Comparison of ENCODE assay signal across 11 mouse cellular contexts in genomic region chr5:113135513-113135912, GRCm38 (mm10). TPM values are rescaled to one million over a fixed set of nuclear protein-coding genes. Genes with fewer than 3 reads are reported as not detected.
DNase-seq lines count a peak whose midpoint lies in the region; ATAC-seq and TF ChIP-seq lines count a peak whose summit lies in the region.
"Had no signal": no experiment of that assay in that cellular context is flagged by ENCODE, and none has a peak within 500 bp of the region (broad histone marks: within the 10 kb centered on the region; RNA-seq: fewer than 3 reads in every experiment).

No protein-coding gene starts in this region.

- H3K27me3 ChIP-seq in limb, embryonic 12.5 days: peaks cover 48% of the 10 kb centered on the region
- H3K27me3 ChIP-seq in limb, embryonic 10.5 days (ENCODE audit: low read depth, poor library complexity, severe bottlenecking): peaks cover 53% of the 10 kb centered on the region
- H3K27me3 ChIP-seq in forebrain, embryonic 11.5 days (ENCODE audit: control insufficient read depth, insufficient read depth, low read length): peaks cover 11% of the 10 kb centered on the region
- H3K27me3 ChIP-seq in heart, postnatal 0 days (ENCODE audit: control insufficient read depth, insufficient read depth, low read length): no peaks in the 10 kb centered on the region
- H3K27me3 ChIP-seq in midbrain, embryonic 16.5 days (ENCODE audit: control insufficient read depth, insufficient read depth, low read depth, low read length): no peaks in the 10 kb centered on the region

- peak overlapping the region; percentile 13; the same call in 1 of the 2 replicates for H3K4me3 ChIP-seq in limb, embryonic 12.5 days (replicated peaks)
- no peak overlapping the region for H3K4me3 ChIP-seq in limb, embryonic 10.5 days
- no peak overlapping the region for H3K4me3 ChIP-seq in forebrain, embryonic 11.5 days (ENCODE audit: low read depth, low read length)
- H3K4me3 ChIP-seq in heart, postnatal 0 days (ENCODE audit: low read depth, low read length): peak overlapping the region; percentile 62
- no peak overlapping the region for H3K4me3 ChIP-seq in midbrain, embryonic 16.5 days (ENCODE audit: low read depth, low read length)

- DNase-seq in limb, embryonic 10.5 days (ENCODE audit: low spot score): no peak
- no peak for DNase-seq in forebrain, embryonic 11.5 days (ENCODE audit: low spot score)
- peak; percentile 58 for DNase-seq in heart, postnatal 0 days (ENCODE audit: low spot score)
- no peak for DNase-seq in left cerebral cortex, postnatal 4 days
- DNase-seq in left cerebral cortex, postnatal 36 days (ENCODE audit: low spot score in 2 of 2): no peak
- DNase-seq in cerebellum, postnatal 4 days (ENCODE audit: low spot score in 2 of 2): no peak
- DNase-seq: adrenal gland, adult 8-10 months; right cerebral cortex, postnatal 14 days had no signal

- no peak overlapping the region for H3K9ac ChIP-seq in limb, embryonic 12.5 days (replicated peaks)
- peak overlapping the region; percentile 32; the same call in 1 of the 2 replicates for H3K9ac ChIP-seq in forebrain, embryonic 11.5 days (ENCODE audit: low read length)
- H3K9ac ChIP-seq in heart, postnatal 0 days (replicated peaks; ENCODE audit: low read depth, low read length): peak overlapping the region; percentile 75
- peak overlapping the region; percentile 22; the same call in 1 of the 2 replicates for H3K9ac ChIP-seq in midbrain, embryonic 16.5 days (ENCODE audit: low read depth, low read length)

- TF ChIP-seq EP300 in heart, postnatal 0 days (IDR thresholded peaks at IDR 0.05; ENCODE audit: low read depth): no peak

- intact Hi-C loops in left cerebral cortex, postnatal 4 days (cut with DNase I): no loop called here
- intact Hi-C loops in left cerebral cortex, postnatal 36 days (cut with DNase I): no loop called here

- 37% methylated on average over 10 of the region's 10 CpGs for WGBS in limb, embryonic 12.5 days
- 41% methylated on average over 10 of the region's 10 CpGs for WGBS in limb, embryonic 10.5 days
- 38% methylated on average over 10 of the region's 10 CpGs for WGBS in forebrain, embryonic 11.5 days
- 12% methylated on average over 10 of the region's 10 CpGs for WGBS in heart, postnatal 0 days
- 34% methylated on average over 10 of the region's 10 CpGs for WGBS in midbrain, embryonic 16.5 days

- peaks cover 42% of the 10 kb centered on the region for H3K4me1 ChIP-seq in limb, embryonic 12.5 days (replicated peaks)
- peaks cover 44% of the 10 kb centered on the region for H3K4me1 ChIP-seq in limb, embryonic 10.5 days
- peaks cover 30% of the 10 kb centered on the region for H3K4me1 ChIP-seq in forebrain, embryonic 11.5 days (replicated peaks; ENCODE audit: control insufficient read depth, insufficient read depth, low read length)
- H3K4me1 ChIP-seq in heart, postnatal 0 days (ENCODE audit: control insufficient read depth, insufficient read depth): peaks cover 38% of the 10 kb centered on the region
- peaks cover 10% of the 10 kb centered on the region; the same call in 1 of the 2 replicates for H3K4me1 ChIP-seq in midbrain, embryonic 16.5 days (ENCODE audit: control insufficient read depth, insufficient read depth, low read length)

- peaks cover 2% of the 10 kb centered on the region; the same call in 1 of the 2 replicates for H3K9me3 ChIP-seq in limb, embryonic 12.5 days
- no peaks in the 10 kb centered on the region for H3K9me3 ChIP-seq in limb, embryonic 10.5 days (replicated peaks)
- no peaks in the 10 kb centered on the region for H3K9me3 ChIP-seq in forebrain, embryonic 11.5 days (ENCODE audit: control insufficient read depth, low read length)
- H3K9me3 ChIP-seq in heart, postnatal 0 days (replicated peaks; ENCODE audit: control insufficient read depth, low read length): 0 out of 2 replicates have a peak, but pooled peaks cover 2% of the 10 kb centered on the region
- no peaks in the 10 kb centered on the region for H3K9me3 ChIP-seq in midbrain, embryonic 16.5 days (replicated peaks; ENCODE audit: control insufficient read depth, low read length, poor library complexity, severe bottlenecking)

- no peak for TF ChIP-seq CTCF in heart, postnatal 0 days (IDR thresholded peaks at IDR 0.05; ENCODE audit: low read depth)

- H3K36me3 ChIP-seq in limb, embryonic 12.5 days: no peaks in the 10 kb centered on the region
- no peaks in the 10 kb centered on the region for H3K36me3 ChIP-seq in limb, embryonic 10.5 days
- H3K36me3 ChIP-seq in forebrain, embryonic 11.5 days (ENCODE audit: control insufficient read depth, insufficient read depth, low read length): no peaks in the 10 kb centered on the region
- H3K36me3 ChIP-seq in heart, postnatal 0 days (replicated peaks; ENCODE audit: control insufficient read depth, insufficient read depth, low read length): no peaks in the 10 kb centered on the region
- no peaks in the 10 kb centered on the region for H3K36me3 ChIP-seq in midbrain, embryonic 16.5 days (ENCODE audit: control insufficient read depth, insufficient read depth, low read length)

- ATAC-seq in limb, embryonic 12.5 days (ENCODE audit: insufficient number of reproducible peaks, insufficient read depth, low FRiP score, low TSS enrichment, low read depth): no peak
- ATAC-seq in forebrain, embryonic 11.5 days (replicated peaks; ENCODE audit: low FRiP score): no peak
- ATAC-seq in heart, postnatal 0 days (ENCODE audit: insufficient read depth, low read depth): no peak
- ATAC-seq in midbrain, embryonic 16.5 days: no peak

- peak overlapping the region; percentile 88 for H3K4me2 ChIP-seq in limb, embryonic 12.5 days
- 0 out of 2 replicates have a peak overlapping the region, but pooled peaks have one; percentile 5 for H3K4me2 ChIP-seq in forebrain, embryonic 11.5 days (ENCODE audit: low read depth, low read length, severe bottlenecking)
- H3K4me2 ChIP-seq in heart, postnatal 0 days (ENCODE audit: low read depth, low read length): peak overlapping the region; percentile 83
- peak overlapping the region; percentile 30; the same call in 1 of the 2 replicates for H3K4me2 ChIP-seq in midbrain, embryonic 16.5 days (ENCODE audit: low read length)

- 0 out of 2 replicates have a peak overlapping the region, but pooled peaks have one; percentile 17 for H3K27ac ChIP-seq in limb, embryonic 12.5 days
- no peak overlapping the region for H3K27ac ChIP-seq in limb, embryonic 10.5 days
- 0 out of 2 replicates have a peak overlapping the region, but pooled peaks have one; percentile 18 for H3K27ac ChIP-seq in forebrain, embryonic 11.5 days (ENCODE audit: low read depth, low read length)
- peak overlapping the region; percentile 94 for H3K27ac ChIP-seq in heart, postnatal 0 days (ENCODE audit: low read depth)
- no peak overlapping the region for H3K27ac ChIP-seq in midbrain, embryonic 16.5 days (ENCODE audit: low read length)
- H3K27ac ChIP-seq: macrophage had no signal

RNA-seq across cellular contexts. Expression of gene Crybb3, which starts 54.1 kb away (rescaled TPM):
- 1.4 TPM in 2 replicates for polyA plus RNA-seq in limb, embryonic 12.5 days (2016; fragmentation: Nextera tagmentation; extraction: Ambion mirVana)
- polyA plus RNA-seq in limb, embryonic 10.5 days (2016; fragmentation: Nextera tagmentation; extraction: Ambion mirVana): 0.33 and 0.59 TPM in 2 replicates
- 0.76 TPM in 2 replicates for polyA plus RNA-seq in forebrain, embryonic 11.5 days (2014; fragmentation: Nextera tagmentation; extraction: Ambion mirVana)
- total RNA-seq in heart, postnatal 0 days (2014; rRNA removed; ENCODE audit: low replicate concordance): not detected in 2 replicates
- polyA plus RNA-seq in heart, postnatal 0 days (2015; fragmentation: Nextera tagmentation; extraction: Ambion mirVana): 0.77 and 0.89 TPM in 2 replicates
- polyA plus RNA-seq in midbrain, embryonic 16.5 days (2015; fragmentation: Nextera tagmentation; extraction: Ambion mirVana): 0.60 and 2.3 TPM in 2 replicates
- total RNA-seq in left cerebral cortex, postnatal 4 days (2021): 1 to 10 TPM; 3.9 to 4.2 TPM
- total RNA-seq in left cerebral cortex, postnatal 36 days (2021): 1 to 10 TPM; 1.1 to 2.4 TPM
- polyA plus RNA-seq: macrophage had no signal

Comparison
In these comparisons a context has a peak if more than half of its experiments do, and no peak if none do; other contexts are left out.
1. H3K27ac ChIP-seq: peak in limb, embryonic 12.5 days (single experiment), forebrain, embryonic 11.5 days (single experiment) and heart, postnatal 0 days (single experiment); none in limb, embryonic 10.5 days (single experiment) and midbrain, embryonic 16.5 days (single experiment).
2. H3K4me3 ChIP-seq: peak in limb, embryonic 12.5 days (single experiment) and heart, postnatal 0 days (single experiment); none in limb, embryonic 10.5 days (single experiment), forebrain, embryonic 11.5 days (single experiment) and midbrain, embryonic 16.5 days (single experiment).
3. H3K4me2 ChIP-seq: peak in every context shown above with its lines; median percentile 88 in limb, embryonic 12.5 days; 83 in heart, postnatal 0 days; 30 in midbrain, embryonic 16.5 days; 5 in forebrain, embryonic 11.5 days.